Mouse (Mus musculus) stomach, postnatal 0 days (tissue): Measurements from ENCODE around the gene Samd8.

Experiments used
- CTCF ChIP-seq: IDR thresholded peaks from 2 replicates; pipeline ENCODE4 v1.5.1; 2016; ENCODE audit warnings: antibody characterized with exemption, low read depth, mild to moderate bottlenecking, moderate library complexity
- EP300 ChIP-seq: optimal IDR thresholded peaks from 2 replicates; pipeline ENCODE3; 2016; ENCODE audit warnings: antibody characterized with exemption

- TF ChIP-seq CTCF (peak; percentile 51), EP300 (no peak)
Observed at GRCm38 (mm10) chr14:21820880-21821505, 70.7 kb downstream of the Samd8 start.
